Mouse (Mus musculus): ENCODE results near the gene Ngly1.

GRCm38 (mm10) chr14:16243603-16244209, 5.4 kb upstream of the Ngly1 start:
- TF ChIP-seq GATA1 (IDR thresholded peaks at IDR 0.05; ENCODE audit: low read length) (peak; percentile 85), TAL1 (IDR thresholded peaks at IDR 0.05; ENCODE audit: low read length) (no peak)
